Mouse (Mus musculus): ENCODE results near the gene Zfp57.
"Not testable (repeated sequence)": the region's sequence is repeated elsewhere in the genome, so short reads cannot be mapped to it uniquely, and the experiment has no call there.

Gene Zfp57

DNA sequence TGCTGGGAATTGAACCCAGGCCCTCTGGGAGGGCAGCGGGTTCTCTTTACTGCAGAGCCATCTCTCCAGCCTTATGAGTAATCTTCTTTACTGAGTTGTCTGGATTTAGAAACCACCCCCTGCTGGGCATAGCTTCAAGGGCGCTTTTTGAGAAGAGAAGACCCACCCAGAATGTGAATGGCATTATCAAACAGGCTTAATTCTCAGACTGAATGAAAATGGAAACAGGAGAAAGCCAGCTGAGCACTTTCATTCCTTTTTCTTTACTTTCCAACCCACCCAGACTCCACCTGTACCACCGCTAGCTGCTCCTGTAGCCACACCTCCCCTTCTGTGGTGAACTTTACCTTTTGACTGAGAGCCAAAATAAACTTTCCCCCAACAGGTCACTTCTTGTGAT lies 5.5 kb upstream of the Zfp57 start:
- no peak for DNase-seq (ENCODE audit: low spot score)

- DNase-seq (ENCODE audit: low spot score): peak; percentile 80
Measured at GRCm38 (mm10) chr17:36997033-36997735, 3.8 kb upstream of the Zfp57 start.

GRCm38 (mm10) chr17:36998477-36998876 lies 2.5 kb upstream of the Zfp57 start:
- DNase-seq (ENCODE audit: low spot score): no peak

DNA sequence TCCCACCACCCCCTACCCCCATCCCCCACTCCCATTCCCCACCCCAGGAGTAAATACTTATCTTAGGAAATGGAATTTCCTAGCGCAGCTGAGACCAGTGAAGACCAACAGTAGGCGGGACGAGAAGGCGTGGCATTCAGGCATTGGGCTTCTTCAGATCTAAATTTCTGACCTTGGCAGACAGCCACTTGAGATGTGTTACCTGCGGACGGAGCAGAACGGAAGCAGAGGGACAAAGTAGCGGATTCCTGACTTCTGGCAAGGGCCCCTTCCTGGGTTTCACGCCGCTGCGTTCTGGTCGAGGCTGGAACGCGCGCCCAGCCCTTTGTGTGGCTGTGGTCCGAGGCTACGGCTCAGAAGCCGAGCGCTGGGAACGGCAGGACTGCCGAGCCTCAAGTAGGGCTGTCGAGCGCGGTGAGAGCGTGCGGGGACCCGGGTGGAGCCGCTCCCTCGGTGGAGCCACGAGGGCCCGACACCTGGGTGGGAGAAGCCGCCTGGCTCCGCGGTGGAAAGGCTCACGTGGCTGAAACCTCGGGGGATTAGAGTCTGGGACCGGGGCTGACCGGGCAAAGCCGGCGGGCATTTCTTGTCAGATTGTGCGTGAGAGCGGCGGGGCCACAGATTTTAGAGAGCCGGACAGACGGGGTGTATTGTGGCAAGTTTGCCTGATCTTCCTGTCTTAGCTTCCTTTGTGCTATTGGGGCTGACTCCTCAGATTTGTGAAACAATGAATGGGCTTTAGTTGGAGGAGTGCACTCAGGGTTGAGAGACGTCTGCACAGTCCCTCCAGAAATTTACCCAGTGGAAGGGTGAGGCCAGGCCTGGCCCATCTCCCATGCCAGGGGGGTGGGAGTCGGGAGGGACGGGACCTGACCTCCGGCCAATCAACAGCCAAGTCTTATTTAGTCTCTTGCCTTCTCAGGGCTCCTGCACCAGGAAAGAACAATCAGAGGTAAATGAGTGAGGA lies 1.7 kb downstream of the Zfp57 start:
- peak; percentile 50 for DNase-seq (ENCODE audit: low spot score)

DNA sequence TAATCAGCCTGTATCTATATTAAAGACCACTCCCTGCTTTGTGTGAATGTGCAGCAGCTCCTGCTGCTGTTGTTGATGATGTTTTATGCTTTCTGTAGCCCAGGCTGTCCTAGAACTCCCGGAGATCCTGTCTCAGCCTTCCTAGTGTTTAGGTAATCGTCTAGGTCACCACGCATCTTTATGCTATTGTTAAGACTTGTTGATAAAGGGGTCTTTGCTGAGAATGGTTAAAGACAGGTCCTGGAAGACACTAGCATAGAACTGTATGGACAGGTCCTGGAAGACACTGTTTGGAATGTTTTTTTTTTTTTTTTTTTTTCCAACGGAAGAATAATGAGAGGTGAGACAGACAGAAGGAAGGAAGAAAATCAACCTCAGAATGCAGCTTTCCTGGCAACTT lies 2.4 kb downstream of the Zfp57 start:
- DNase-seq (ENCODE audit: low spot score): no peak

DNA sequence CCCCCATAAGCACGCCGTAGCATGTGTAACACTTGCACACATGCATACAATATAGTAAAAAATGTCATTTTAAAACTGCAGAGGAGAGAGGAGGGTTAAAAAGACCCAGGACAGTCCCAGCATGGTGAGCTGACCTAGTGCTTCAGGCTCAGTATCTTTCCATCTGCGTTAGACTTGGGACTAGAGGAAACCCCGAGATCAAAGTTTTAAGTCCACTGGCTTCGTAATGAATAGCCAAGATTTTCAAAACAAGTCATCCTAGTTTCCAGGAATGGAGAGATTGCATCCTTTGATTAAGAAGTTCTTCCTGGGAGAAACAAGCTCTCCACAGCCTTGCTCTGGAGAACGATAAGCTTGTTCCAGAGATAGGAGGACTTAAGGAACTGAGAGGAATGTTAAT lies 7.2 kb downstream of the Zfp57 start:
- no peak for DNase-seq (ENCODE audit: low spot score)

GRCm38 (mm10) chr17:37009460-37010042 lies 8.6 kb downstream of the Zfp57 start:
- no peak for DNase-seq (ENCODE audit: low spot score)

DNA sequence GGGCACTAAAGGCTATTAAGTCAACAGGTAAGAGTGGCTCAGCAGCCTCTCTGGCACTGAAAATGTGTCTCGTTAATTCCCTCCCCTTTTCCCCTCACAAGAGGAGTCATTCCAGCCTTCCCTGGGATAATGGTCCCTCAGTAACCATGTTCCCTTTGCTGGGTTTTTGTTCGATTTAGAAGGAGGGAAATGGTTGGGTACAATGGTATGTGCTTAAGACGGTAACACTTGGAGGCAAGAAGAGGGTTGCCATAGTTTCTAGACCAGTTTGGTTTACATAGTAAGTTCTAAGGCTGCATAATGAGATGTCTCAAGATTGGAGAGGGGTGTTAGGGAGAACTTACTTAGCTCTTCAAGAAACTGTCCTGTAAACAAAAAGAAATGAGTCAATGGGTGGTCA lies 10.8 kb downstream of the Zfp57 start:
- no peak for DNase-seq (ENCODE audit: low spot score)

DNA sequence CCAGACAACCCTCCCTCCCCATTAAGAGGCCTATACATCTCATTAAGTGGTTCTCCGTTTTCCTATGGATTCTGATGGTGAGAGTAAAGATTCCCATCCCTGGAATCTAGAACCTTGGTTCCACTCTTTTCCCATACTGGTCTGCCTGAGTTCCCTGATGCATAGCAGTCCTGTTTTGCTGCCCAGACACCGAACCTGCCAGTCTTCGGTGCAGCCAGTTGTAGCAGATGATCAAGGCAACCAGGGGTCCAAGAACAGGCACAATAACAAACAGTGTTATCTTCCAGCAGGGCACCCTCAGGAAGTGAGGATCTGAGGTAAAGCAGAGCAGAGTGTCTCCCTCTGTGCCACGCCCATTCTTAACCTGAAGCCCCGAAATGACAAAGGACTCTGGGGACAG lies 11.2 kb downstream of the Zfp57 start:
- no peak for DNase-seq (ENCODE audit: low spot score)

GRCm38 (mm10) chr17:37016333-37016732 lies 15.4 kb downstream of the Zfp57 start:
- no peak for DNase-seq (ENCODE audit: low spot score)

DNA sequence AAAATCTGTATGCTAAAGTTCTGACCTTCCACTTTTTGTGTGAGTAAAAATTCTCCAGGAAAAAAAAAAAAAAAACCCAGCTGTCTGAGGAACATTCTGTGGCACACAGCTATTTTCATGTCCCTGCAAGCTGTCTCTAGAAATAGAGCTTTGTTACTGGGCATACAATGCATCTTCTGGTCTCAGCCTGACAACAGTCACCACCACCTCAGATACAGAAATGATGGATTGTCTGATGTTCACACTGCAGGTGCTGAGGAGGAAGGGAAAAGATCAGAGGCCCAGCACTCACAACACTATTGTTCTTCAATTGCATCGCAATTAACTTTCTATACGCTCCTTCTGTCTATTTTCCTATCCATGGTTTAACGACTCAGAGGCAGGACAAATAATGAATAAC lies 17.4 kb downstream of the Zfp57 start:
- no peak for DNase-seq (ENCODE audit: low spot score)

DNA sequence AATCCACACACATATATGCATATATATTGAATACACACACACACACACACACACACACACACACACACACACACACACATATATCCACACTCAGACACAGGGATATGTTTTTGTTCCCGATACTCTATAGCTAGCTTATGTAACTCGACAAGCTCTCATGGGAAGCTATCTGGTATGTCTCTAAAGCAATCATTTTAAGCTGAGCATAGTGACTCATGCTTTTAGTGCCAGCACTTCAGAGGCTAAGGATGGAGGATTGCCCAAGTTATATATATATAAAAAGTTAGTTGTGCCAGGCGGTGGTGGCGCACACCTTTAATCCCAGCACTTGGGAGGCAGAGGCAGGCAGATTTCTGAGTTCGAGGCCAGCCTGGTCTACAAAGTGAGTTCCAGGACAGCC lies 18.3 kb downstream of the Zfp57 start:
- DNase-seq (ENCODE audit: low spot score): not testable (repeated sequence)

DNA sequence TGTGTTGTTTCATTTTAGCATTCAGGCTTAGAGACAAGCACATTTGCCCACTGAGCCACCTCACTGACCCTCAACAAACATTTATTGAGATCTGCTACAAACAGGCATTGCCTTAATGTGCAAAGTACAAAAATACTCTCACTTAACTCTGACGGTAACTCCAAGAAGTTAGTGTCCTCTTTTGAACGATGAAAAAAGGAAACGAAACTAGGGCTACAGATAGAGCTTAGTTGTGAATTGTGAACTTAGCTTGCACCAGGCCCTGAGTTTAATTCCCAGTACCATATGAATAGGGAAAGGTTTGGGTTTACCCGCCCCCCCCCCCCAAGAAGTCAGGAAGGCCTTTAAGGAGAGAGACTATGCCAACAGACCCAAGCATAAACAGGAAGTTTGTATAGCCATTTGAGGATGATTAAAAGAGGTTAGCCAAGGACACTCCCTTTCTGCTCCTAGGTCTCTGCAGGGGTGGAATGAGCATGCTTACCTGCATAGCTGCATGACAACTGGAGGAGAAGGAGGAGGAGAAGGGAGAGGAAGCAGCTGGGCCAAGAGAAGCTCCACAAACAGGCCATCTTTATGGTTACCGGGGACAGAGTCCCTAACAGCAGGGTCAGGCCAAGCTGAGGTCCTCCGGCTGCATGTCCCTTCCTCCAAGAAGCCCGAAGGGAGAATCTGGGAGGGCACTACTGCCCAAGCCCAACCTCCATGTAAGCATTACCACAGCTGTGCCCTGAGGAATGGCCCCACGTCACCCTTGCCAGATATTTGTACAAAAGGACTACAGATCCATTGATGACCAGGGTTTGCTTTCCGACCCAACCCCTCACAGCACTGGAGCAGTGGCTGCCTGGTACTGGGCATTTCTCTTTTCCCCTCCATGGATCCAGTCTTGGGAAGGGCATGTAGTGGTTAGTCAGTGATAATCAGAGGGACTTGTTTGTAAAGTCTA lies 21.9 kb downstream of the Zfp57 start, which contains the start of gene Mog:
Gene Mog (minus strand): TSS at position 771 of the 949 bp plus-strand sequence.
- DNase-seq (ENCODE audit: low spot score): no peak

GRCm38 (mm10) chr17:37026425-37026824 lies 25.5 kb downstream of the Zfp57 start:
- DNase-seq (ENCODE audit: low spot score): no peak

DNA sequence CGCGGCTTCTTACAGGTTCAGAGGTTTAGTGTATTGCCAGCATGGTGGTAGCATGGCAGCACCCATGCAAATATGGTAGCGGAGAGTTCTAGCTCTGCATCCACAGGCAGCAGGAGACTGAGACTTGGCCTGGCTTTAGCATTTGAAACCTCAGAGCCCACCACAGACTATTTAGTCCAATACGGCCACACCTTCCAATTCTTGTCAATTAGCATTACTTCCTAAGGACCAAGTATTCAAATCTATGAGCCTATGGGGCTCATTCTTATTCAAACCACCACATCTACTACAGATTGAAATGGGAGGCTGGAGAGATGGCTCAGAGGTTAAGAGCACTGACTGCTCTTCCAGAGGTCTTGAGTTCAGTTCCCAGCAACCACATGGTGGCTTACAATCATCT lies 26.5 kb downstream of the Zfp57 start:
- DNase-seq (ENCODE audit: low spot score): no peak

DNA sequence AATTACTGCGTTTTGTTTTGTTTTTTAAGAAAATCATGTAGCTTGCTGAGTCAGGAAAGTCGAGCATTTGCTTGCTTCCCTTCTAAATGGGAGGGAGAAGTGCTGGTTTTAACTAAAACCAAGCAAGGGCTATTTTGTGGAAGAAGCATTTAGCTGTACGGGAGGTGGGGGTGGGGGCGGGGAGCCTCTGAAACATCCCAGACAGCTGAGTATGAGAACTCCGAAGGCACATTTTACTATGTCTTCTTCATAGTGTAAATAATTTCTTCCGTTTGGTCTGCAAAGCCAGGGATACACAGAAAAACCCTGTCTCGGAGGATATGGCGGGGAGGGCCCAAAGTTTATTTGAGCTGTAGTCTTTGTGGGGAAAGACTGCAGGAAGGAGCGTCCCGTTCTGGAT lies 27.2 kb downstream of the Zfp57 start:
- DNase-seq (ENCODE audit: low spot score): no peak

GRCm38 (mm10) chr17:37028683-37029120 lies 27.7 kb downstream of the Zfp57 start:
- peak; percentile 88 for DNase-seq (ENCODE audit: low spot score)

GRCm38 (mm10) chr17:37029162-37029561 lies 28.2 kb downstream of the Zfp57 start:
- no peak for DNase-seq (ENCODE audit: low spot score)

GRCm38 (mm10) chr17:37039127-37039894 lies 38.3 kb downstream of the Zfp57 start:
- DNase-seq (ENCODE audit: low spot score): no peak

GRCm38 (mm10) chr17:37044651-37045244 lies 43.8 kb downstream of the Zfp57 start:
- no peak for DNase-seq (ENCODE audit: low spot score)

All from urinary bladder, postnatal 25 days (tissue).